Mouse (Mus musculus) lung, adult 2 months (tissue): Measurements from ENCODE around the gene Npsr1. TPM values are rescaled to one million over a fixed set of nuclear protein-coding genes. Genes with fewer than 3 reads are reported as not detected.

Source experiments
- DNase-seq: peaks from one replicate; pipeline ENCODE4 v3.0.0; 2022
- H3K4me1 ChIP-seq: fragments of 200-500 bp; 2 replicates; pipeline ENCODE4 v1.6.1; 2011; ENCODE audit warnings: low read length; ENCODE audit not compliant: control insufficient read depth, insufficient read depth
- H3K4me3 ChIP-seq: fragments of 200-500 bp; replicated peaks from 2 replicates; pipeline ENCODE3; 2011; ENCODE audit warnings: low read depth, mild to moderate bottlenecking, control low read depth, low read length; ENCODE audit errors: extremely low read depth
- CTCF ChIP-seq: fragments of 200-500 bp; IDR thresholded peaks from 2 replicates; pipeline ENCODE4 v1.5.1; 2011; ENCODE audit warnings: mild to moderate bottlenecking, low read length, control low read depth; ENCODE audit not compliant: insufficient read depth
- POLR2A ChIP-seq: fragments of 200-500 bp; IDR thresholded peaks from 2 replicates; pipeline ENCODE4 v1.6.1; 2011; ENCODE audit warnings: low read depth, mild to moderate bottlenecking, control low read depth, low read length, borderline replicate concordance; ENCODE audit errors: extremely low read depth
- WGBS: fragments of 180-500 bp; shearing (Covaris S2); methylation state at CpG from one replicate; pipeline ENCODE4 v1.1.7; 2018; 5-methylcytosine and 5-hydroxymethylcytosine counted together
- polyA plus RNA-seq: library from polyadenylated mRNA; depleted of rRNA; stranded (reverse); fragments of >200 nt; gene quantifications from 2 replicates; pipeline ENCODE4 v1.2.3, GENCODE M21; 2012

Npsr1 gene
- polyA plus RNA-seq, 1 experiment: not detected

DNA sequence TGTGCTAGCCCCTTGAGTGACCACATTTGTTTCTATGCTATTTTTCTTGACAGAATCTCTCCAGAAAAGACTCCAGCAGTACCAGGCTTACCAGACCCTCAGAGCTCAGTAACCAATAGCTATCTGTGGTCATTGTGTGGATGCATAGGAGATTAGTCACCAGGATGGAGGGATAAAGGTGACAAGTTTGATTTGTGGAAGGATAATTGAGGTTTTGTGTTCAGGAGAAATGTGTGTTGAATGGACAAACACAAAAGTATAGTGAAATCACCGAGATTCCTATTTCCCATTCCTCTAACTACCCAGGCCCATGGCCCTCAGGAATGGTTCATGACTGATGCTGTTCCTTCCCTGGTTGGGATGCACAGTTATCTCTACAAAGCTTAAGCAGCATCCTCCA is 100.5 kb downstream of the Npsr1 start:
- TF ChIP-seq POLR2A: no peak
- TF ChIP-seq CTCF: no peak
- DNase-seq: no peak
- Histone ChIP-seq H3K4me1 (no peaks in the 10 kb centered on the region), H3K4me3 (no peak overlapping the region)
- 63% methylated on average over 1 of the region's 1 CpGs for WGBS

- no peak overlapping the region for H3K4me3 ChIP-seq
- no peak for DNase-seq
- WGBS: 90% methylated on average over 1 of the region's 1 CpGs
- TF ChIP-seq POLR2A (no peak), CTCF (no peak)
- H3K4me1 ChIP-seq: no peaks in the 10 kb centered on the region
These were observed 113.8 kb downstream of the Npsr1 start for GRCm38 (mm10) chr9:24211636-24212035.

- TF ChIP-seq CTCF: no peak
- no peak for TF ChIP-seq POLR2A
- no peak for DNase-seq
- WGBS: 22% methylated on average over 1 of the region's 1 CpGs
- no peak overlapping the region for H3K4me3 ChIP-seq
- no peaks in the 10 kb centered on the region for H3K4me1 ChIP-seq
These were observed 119.9 kb downstream of the Npsr1 start for GRCm38 (mm10) chr9:24217721-24218120.

- Histone ChIP-seq H3K4me3 (no peak overlapping the region), H3K4me1 (no peaks in the 10 kb centered on the region)
- WGBS: 85% methylated on average over 1 of the region's 1 CpGs
- DNase-seq: no peak
- TF ChIP-seq CTCF (no peak), POLR2A (no peak)
These were observed 138.7 kb downstream of the Npsr1 start for GRCm38 (mm10) chr9:24236461-24236860.

GRCm38 (mm10) chr9:24247557-24247956 is 149.8 kb downstream of the Npsr1 start:
- DNase-seq: no peak
- H3K4me1 ChIP-seq: no peaks in the 10 kb centered on the region
- no peak overlapping the region for H3K4me3 ChIP-seq
- no peak for TF ChIP-seq CTCF
- no peak for TF ChIP-seq POLR2A

DNA sequence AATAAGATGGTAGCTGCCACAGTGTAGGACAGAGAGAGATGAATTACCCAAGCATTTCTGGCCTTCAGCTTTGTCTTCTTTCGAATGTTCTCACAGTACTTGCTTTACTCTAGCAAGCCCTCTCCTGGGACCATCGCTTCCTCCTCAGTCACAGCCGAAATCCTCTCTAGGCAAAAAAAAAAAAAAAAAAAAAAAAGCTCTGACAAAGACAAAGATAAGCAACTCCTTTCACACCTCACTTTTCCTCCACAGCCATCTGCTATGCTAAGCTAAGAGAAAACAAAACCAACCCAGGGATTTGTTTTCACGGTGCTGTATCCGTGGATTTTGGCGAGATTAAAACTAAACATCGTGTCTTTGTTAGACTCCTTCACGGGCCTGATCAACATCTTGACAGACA is 156.4 kb downstream of the Npsr1 start:
- Histone ChIP-seq H3K4me1 (no peaks in the 10 kb centered on the region), H3K4me3 (no peak overlapping the region)
- DNase-seq: no peak
- WGBS: 20% methylated on average over 8 of the region's 8 CpGs
- TF ChIP-seq POLR2A (no peak), CTCF (no peak)

DNA sequence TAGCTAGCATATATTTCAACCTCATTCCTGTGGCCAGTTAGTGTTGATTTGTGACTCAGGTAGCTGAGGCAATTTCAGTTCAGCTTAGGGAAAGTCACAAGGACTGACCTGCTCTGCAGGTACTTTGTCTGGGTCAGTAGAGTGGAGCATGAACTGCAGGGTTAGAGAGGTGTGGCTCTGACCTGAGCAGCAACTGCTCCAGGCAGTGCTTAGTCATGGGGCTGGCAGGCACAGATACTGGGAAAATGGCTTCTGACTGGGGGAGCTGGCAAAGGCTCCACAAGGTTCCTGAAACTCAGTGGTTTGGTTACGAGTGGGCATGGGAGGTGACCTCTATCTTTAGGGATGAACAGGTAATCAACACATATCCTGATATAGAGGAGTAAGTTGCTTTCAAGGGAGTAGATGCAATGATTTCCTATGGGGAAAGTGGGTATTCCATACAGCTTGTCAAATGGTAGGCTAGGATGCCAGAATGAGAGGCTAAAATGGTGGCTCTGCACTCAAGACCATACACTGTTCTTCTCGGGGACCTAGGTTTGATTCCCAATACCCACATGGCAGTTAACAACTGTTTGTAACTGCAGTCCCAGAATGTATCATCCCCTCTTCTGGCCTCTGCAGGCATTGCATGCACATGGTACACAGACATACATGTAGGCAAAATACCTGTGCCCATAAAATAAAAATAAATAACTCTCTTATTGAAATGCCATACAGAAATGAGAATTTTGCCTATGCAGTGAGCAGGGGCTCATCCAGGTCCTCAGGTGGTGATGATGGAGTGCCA is 182.9 kb downstream of the Npsr1 start:
- Histone ChIP-seq H3K4me1 (no peaks in the 10 kb centered on the region), H3K4me3 (no peak overlapping the region)
- TF ChIP-seq CTCF (no peak), POLR2A (no peak)
- WGBS: 84% methylated on average over 2 of the region's 2 CpGs
- no peak for DNase-seq

DNA sequence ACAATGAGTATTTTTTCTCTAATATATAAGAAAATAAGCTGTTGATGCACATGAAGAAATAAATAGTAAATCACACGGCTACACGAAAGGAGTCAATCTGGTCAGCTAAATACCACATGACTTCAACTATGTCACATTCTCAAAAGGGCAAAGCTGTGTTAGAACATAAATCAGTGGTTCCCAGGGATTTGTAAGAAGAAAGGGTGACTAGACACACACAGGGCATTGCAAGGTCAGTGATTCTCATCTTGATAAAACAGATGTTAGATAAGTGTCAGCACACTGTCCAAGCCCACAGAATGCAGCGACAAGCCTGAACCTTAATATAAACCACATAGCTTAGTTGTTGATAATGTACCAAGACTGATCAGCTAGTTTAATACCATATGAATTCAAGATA is 184.8 kb downstream of the Npsr1 start:
- WGBS: 52% methylated on average over 3 of the region's 3 CpGs
- H3K4me1 ChIP-seq: no peaks in the 10 kb centered on the region
- TF ChIP-seq CTCF (no peak), POLR2A (no peak)
- no peak for DNase-seq
- H3K4me3 ChIP-seq: no peak overlapping the region

- WGBS: 50% methylated on average over 2 of the region's 2 CpGs
- TF ChIP-seq POLR2A: no peak
- TF ChIP-seq CTCF: no peak
- no peak for DNase-seq
- Histone ChIP-seq H3K4me1 (no peaks in the 10 kb centered on the region), H3K4me3 (no peak overlapping the region)
These were observed 185.3 kb downstream of the Npsr1 start for GRCm38 (mm10) chr9:24283071-24283470.

- no peak for DNase-seq
- H3K4me1 ChIP-seq: no peaks in the 10 kb centered on the region
- no peak overlapping the region for H3K4me3 ChIP-seq
- TF ChIP-seq CTCF (no peak), POLR2A (no peak)
These were observed 185.7 kb downstream of the Npsr1 start for GRCm38 (mm10) chr9:24283536-24283935.
